Comparison of ENCODE assay signal across 18 mouse cellular contexts in the genomic region with DNA sequence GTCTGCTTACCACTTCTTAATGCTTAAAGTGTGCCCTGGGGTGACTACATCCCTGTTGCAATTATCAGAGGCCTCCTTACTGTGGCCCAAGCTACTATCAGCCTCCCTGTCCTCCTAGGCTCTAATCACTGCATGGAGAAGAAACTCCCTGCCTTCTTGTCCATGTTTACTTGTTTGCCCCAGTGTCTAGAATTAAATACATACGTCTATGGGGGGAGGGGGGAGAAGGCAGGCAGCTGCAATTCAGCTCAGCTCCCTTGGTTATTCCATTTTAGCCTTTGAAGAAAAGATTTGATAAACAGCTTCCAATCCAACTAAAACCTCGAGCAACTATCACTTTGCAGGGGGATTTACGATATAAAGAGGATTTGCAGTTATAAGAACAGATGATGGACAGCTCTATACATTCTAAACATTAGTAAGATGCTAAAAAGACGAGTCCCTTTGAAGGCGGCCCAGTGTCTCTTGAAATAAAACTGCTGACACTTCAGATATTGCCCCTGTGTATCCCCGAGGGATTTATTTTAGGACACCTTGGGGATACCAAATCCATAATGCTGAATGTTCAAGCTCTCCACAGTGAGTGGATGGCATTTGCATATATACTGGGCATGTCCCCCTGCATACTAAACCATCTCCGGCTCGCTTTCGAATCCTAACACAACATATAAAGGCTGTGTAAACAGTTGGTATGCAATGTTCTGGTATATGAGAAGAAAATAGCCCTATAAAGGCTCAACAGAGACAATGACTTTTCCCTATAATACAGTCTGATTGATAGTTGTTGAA.
A peak's percentile ranks its signal among the peaks of the same experiment; 100 is the strongest.
DNase-seq lines count a peak whose midpoint lies in the region; ATAC-seq lines count a peak whose summit lies in the region.
"Had no signal": no experiment of that assay in that cellular context is flagged by ENCODE, and none has a peak within 500 bp of the region (broad histone marks: within the 10 kb centered on the region; RNA-seq: fewer than 3 reads in every experiment).

No protein-coding gene starts in this region.

- no peaks in the 10 kb centered on the region for H3K36me3 ChIP-seq in hindbrain, embryonic 15.5 days
- H3K36me3 ChIP-seq in hindbrain, embryonic 13.5 days: no peaks in the 10 kb centered on the region
- no peaks in the 10 kb centered on the region for H3K36me3 ChIP-seq in midbrain, embryonic 14.5 days (ENCODE audit: control insufficient read depth, insufficient read depth, low read length)
- no peaks in the 10 kb centered on the region for H3K36me3 ChIP-seq in midbrain, embryonic 10.5 days
- H3K36me3 ChIP-seq in midbrain, embryonic 15.5 days (replicated peaks): no peaks in the 10 kb centered on the region
- H3K36me3 ChIP-seq: embryonic facial prominence, embryonic 12.5 days; forebrain, embryonic 15.5 days; heart, embryonic 10.5 days had no signal

- no peak overlapping the region for H3K9ac ChIP-seq in hindbrain, embryonic 15.5 days
- no peak overlapping the region for H3K9ac ChIP-seq in hindbrain, embryonic 13.5 days
- no peak overlapping the region for H3K9ac ChIP-seq in midbrain, embryonic 14.5 days (replicated peaks; ENCODE audit: low read length)
- no peak overlapping the region for H3K9ac ChIP-seq in midbrain, embryonic 15.5 days
- H3K9ac ChIP-seq: embryonic facial prominence, embryonic 12.5 days; forebrain, embryonic 15.5 days had no signal

- ATAC-seq in hindbrain, embryonic 15.5 days (ENCODE audit: low FRiP score, low read depth): peak; percentile 42; the same call in 1 of the 2 replicates
- ATAC-seq in hindbrain, embryonic 13.5 days (ENCODE audit: low FRiP score): no peak
- no peak; the same call in 1 of the 2 replicates for ATAC-seq in midbrain, embryonic 14.5 days (ENCODE audit: low FRiP score, low TSS enrichment)
- ATAC-seq in midbrain, embryonic 15.5 days (replicated peaks): peak; percentile 78
- ATAC-seq: forebrain, embryonic 15.5 days had no signal

- WGBS in hindbrain, embryonic 15.5 days: 76% methylated on average over 9 of the region's 9 CpGs
- WGBS in hindbrain, embryonic 13.5 days: 78% methylated on average over 9 of the region's 9 CpGs
- 34% methylated on average over 9 of the region's 9 CpGs for WGBS in midbrain, embryonic 14.5 days
- 83% methylated on average over 9 of the region's 9 CpGs for WGBS in midbrain, embryonic 10.5 days
- WGBS in midbrain, embryonic 15.5 days: 37% methylated on average over 9 of the region's 9 CpGs

- DNase-seq in midbrain, embryonic 14.5 days: peak; percentile 54
- no peak for DNase-seq in midbrain, embryonic 10.5 days (ENCODE audit: low spot score)
- DNase-seq in kidney, postnatal 4 days: no peak
- no peak for DNase-seq in gastrocnemius, adult 18-20 months (ENCODE audit: low spot score)
- DNase-seq: adrenal gland, postnatal 10 days; cerebellum, adult 11-12 months; cerebellum, adult 9-10 months; cerebellum, postnatal 25 days; gastrocnemius, postnatal 10 days; heart, adult 18-20 months; heart, postnatal 10 days; heart, postnatal 4 days had no signal

- no peaks in the 10 kb centered on the region for H3K27me3 ChIP-seq in hindbrain, embryonic 15.5 days
- H3K27me3 ChIP-seq in hindbrain, embryonic 13.5 days: no peaks in the 10 kb centered on the region
- no peaks in the 10 kb centered on the region for H3K27me3 ChIP-seq in midbrain, embryonic 14.5 days (ENCODE audit: control insufficient read depth, insufficient read depth, low read length)
- no peaks in the 10 kb centered on the region for H3K27me3 ChIP-seq in midbrain, embryonic 10.5 days (ENCODE audit: low read depth, poor library complexity, severe bottlenecking)
- no peaks in the 10 kb centered on the region for H3K27me3 ChIP-seq in midbrain, embryonic 15.5 days (replicated peaks)
- H3K27me3 ChIP-seq: embryonic facial prominence, embryonic 12.5 days; forebrain, embryonic 15.5 days had no signal

- H3K4me3 ChIP-seq in hindbrain, embryonic 15.5 days: no peak overlapping the region
- H3K4me3 ChIP-seq in hindbrain, embryonic 13.5 days: no peak overlapping the region
- no peak overlapping the region for H3K4me3 ChIP-seq in midbrain, embryonic 14.5 days (replicated peaks; ENCODE audit: low read depth, low read length)
- no peak overlapping the region for H3K4me3 ChIP-seq in midbrain, embryonic 10.5 days
- no peak overlapping the region for H3K4me3 ChIP-seq in midbrain, embryonic 15.5 days
- H3K4me3 ChIP-seq: embryonic facial prominence, embryonic 12.5 days; forebrain, embryonic 15.5 days; heart, embryonic 10.5 days had no signal

- no peak overlapping the region; the same call in 1 of the 2 replicates for H3K27ac ChIP-seq in hindbrain, embryonic 15.5 days (replicated peaks)
- no peak overlapping the region for H3K27ac ChIP-seq in hindbrain, embryonic 13.5 days
- peak overlapping the region; percentile 57 for H3K27ac ChIP-seq in midbrain, embryonic 14.5 days (replicated peaks; ENCODE audit: low read depth, low read length)
- no peak overlapping the region for H3K27ac ChIP-seq in midbrain, embryonic 10.5 days (replicated peaks)
- H3K27ac ChIP-seq in midbrain, embryonic 15.5 days: peak overlapping the region; percentile 22
- H3K27ac ChIP-seq: embryonic facial prominence, embryonic 12.5 days; forebrain, embryonic 15.5 days; heart, embryonic 10.5 days had no signal

- no peaks in the 10 kb centered on the region for H3K9me3 ChIP-seq in hindbrain, embryonic 15.5 days
- no peaks in the 10 kb centered on the region for H3K9me3 ChIP-seq in hindbrain, embryonic 13.5 days
- H3K9me3 ChIP-seq in midbrain, embryonic 14.5 days (ENCODE audit: control insufficient read depth, low read length): no peaks in the 10 kb centered on the region
- peaks cover 9% of the 10 kb centered on the region for H3K9me3 ChIP-seq in midbrain, embryonic 10.5 days (replicated peaks)
- H3K9me3 ChIP-seq in midbrain, embryonic 15.5 days: no peaks in the 10 kb centered on the region
- H3K9me3 ChIP-seq: forebrain, embryonic 15.5 days; heart, embryonic 10.5 days had no signal

- H3K4me2 ChIP-seq in hindbrain, embryonic 15.5 days: no peak overlapping the region
- no peak overlapping the region for H3K4me2 ChIP-seq in hindbrain, embryonic 13.5 days
- no peak overlapping the region for H3K4me2 ChIP-seq in midbrain, embryonic 14.5 days (ENCODE audit: low read length)
- no peak overlapping the region for H3K4me2 ChIP-seq in midbrain, embryonic 15.5 days
- H3K4me2 ChIP-seq: embryonic facial prominence, embryonic 12.5 days; forebrain, embryonic 15.5 days had no signal

- peaks cover 11% of the 10 kb centered on the region for H3K4me1 ChIP-seq in hindbrain, embryonic 15.5 days (replicated peaks)
- peaks cover 5% of the 10 kb centered on the region; the same call in 1 of the 2 replicates for H3K4me1 ChIP-seq in hindbrain, embryonic 13.5 days (replicated peaks)
- H3K4me1 ChIP-seq in midbrain, embryonic 14.5 days (ENCODE audit: control insufficient read depth, insufficient read depth, low read length): peaks cover 9% of the 10 kb centered on the region
- H3K4me1 ChIP-seq in midbrain, embryonic 10.5 days: peaks cover 24% of the 10 kb centered on the region
- peaks cover 10% of the 10 kb centered on the region; the same call in 1 of the 2 replicates for H3K4me1 ChIP-seq in midbrain, embryonic 15.5 days
- H3K4me1 ChIP-seq: forebrain, embryonic 15.5 days had no signal

Comparison
In these comparisons a context has a peak if more than half of its experiments do, and no peak if none do; other contexts are left out.
1. ATAC-seq: peak in hindbrain, embryonic 15.5 days (single experiment) and midbrain, embryonic 15.5 days (single experiment); none in hindbrain, embryonic 13.5 days (single experiment) and midbrain, embryonic 14.5 days (single experiment).
2. H3K27ac ChIP-seq: peak in midbrain, embryonic 14.5 days (single experiment) and midbrain, embryonic 15.5 days (single experiment); none in hindbrain, embryonic 15.5 days (single experiment), hindbrain, embryonic 13.5 days (single experiment) and midbrain, embryonic 10.5 days (single experiment).